In the genomic region with DNA sequence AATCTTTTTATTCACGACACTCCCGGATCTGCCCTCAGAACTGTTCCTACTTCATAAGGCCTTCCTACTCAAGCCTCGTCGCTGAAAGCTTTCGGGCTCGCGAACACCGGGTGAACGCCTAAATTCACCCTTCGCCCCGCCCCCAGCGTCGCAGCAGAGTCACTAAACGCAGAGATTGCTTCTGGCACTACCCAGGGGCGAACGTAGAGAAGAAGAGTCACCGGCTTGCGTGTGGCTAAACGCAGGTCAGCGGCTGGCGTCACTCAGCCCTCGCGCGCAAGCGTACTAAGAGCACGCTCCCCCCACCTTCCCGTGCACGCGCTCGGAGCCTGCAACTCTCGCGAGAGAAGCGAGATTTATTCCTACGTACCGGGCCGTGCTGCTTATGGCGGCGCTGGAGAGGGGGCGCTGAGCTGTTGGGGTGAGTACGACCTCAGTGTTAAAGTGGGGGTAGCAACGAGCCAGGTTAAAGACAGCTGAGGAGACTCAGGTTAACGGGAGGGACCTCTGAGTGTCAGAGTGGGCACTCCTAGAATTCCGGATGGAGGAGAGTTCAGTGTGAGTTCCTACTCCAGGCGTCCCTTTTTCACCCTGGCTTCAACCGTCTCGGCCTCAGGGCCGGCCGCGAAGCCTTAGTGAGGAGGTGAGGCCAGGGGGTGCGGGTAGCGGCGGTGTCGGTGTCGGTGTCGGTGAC, we compare ENCODE assay signal across 7 mouse cellular contexts. TPM values are rescaled to one million over a fixed set of nuclear protein-coding genes. Genes with fewer than 3 reads are reported as not detected.
DNase-seq lines count a peak whose midpoint lies in the region; ATAC-seq lines count a peak whose summit lies in the region.

A gene (plus strand): TSS at position 178 of the 694 bp plus-strand sequence.

- no peaks in the 10 kb centered on the region for H3K36me3 ChIP-seq in intestine, embryonic 16.5 days (ENCODE audit: control insufficient read depth, insufficient read depth, low read length)
- H3K36me3 ChIP-seq in midbrain, embryonic 11.5 days (ENCODE audit: control insufficient read depth, insufficient read depth, low read length), result no peaks in the 10 kb centered on the region

- H3K4me1 ChIP-seq in intestine, embryonic 16.5 days (ENCODE audit: control insufficient read depth, insufficient read depth, low read length), result peaks cover 9% of the 10 kb centered on the region
- peaks cover 3% of the 10 kb centered on the region; the same call in 1 of the 2 replicates for H3K4me1 ChIP-seq in midbrain, embryonic 11.5 days (ENCODE audit: control insufficient read depth, insufficient read depth, low read length)

- ATAC-seq in intestine, embryonic 16.5 days, result peak; percentile 93
- ATAC-seq in midbrain, embryonic 11.5 days (ENCODE audit: low FRiP score), result peak; percentile 95

- H3K27me3 ChIP-seq in intestine, embryonic 16.5 days (replicated peaks; ENCODE audit: control insufficient read depth, insufficient read depth, low read length), result no peaks in the 10 kb centered on the region
- no peaks in the 10 kb centered on the region for H3K27me3 ChIP-seq in midbrain, embryonic 11.5 days (ENCODE audit: control insufficient read depth, insufficient read depth, low read length)

- H3K9me3 ChIP-seq in intestine, embryonic 16.5 days (ENCODE audit: control insufficient read depth, low read length), result no peaks in the 10 kb centered on the region
- H3K9me3 ChIP-seq in midbrain, embryonic 11.5 days (ENCODE audit: control insufficient read depth, low read length), result no peaks in the 10 kb centered on the region

- under 1% methylated on average over 55 of the region's 55 CpGs for WGBS in intestine, embryonic 16.5 days
- WGBS in midbrain, embryonic 11.5 days, result under 1% methylated on average over 55 of the region's 55 CpGs

- H3K4me3 ChIP-seq in intestine, embryonic 16.5 days (ENCODE audit: low read length), result peak within 1 kb of the TSS; percentile 90
- H3K4me3 ChIP-seq in midbrain, embryonic 11.5 days (ENCODE audit: low read depth, low read length), result peak within 1 kb of the TSS; percentile 90

- H3K4me2 ChIP-seq in intestine, embryonic 16.5 days (ENCODE audit: low read depth, low read length), result peak within 1 kb of the TSS; percentile 66
- H3K4me2 ChIP-seq in midbrain, embryonic 11.5 days, result peak within 1 kb of the TSS; percentile 53

- peak within 1 kb of the TSS; percentile 96 for H3K27ac ChIP-seq in intestine, embryonic 16.5 days (ENCODE audit: low read length)
- H3K27ac ChIP-seq in midbrain, embryonic 11.5 days (ENCODE audit: low read depth, low read length), result peak within 1 kb of the TSS; percentile 93

- DNase-seq in adrenal gland, adult 8-10 months, result peak; percentile 98
- DNase-seq in embryo, embryonic 9.5 days (ENCODE audit: extremely low spot score), result peak; percentile 94
- DNase-seq in gastrocnemius, postnatal 4 days (ENCODE audit: low spot score in 2 of 2), result peak; percentile 92 to 96
- peak; percentile 97 to 98 for DNase-seq in left cerebral cortex, postnatal 36 days (ENCODE audit: low spot score in 2 of 2)
- DNase-seq in midbrain, embryonic 11.5 days (ENCODE audit: low spot score, missing footprints), result peak; percentile 100
- peak; percentile 99 for DNase-seq in skeletal muscle tissue, adult 2 months (ENCODE audit: low read depth, low spot score)

- intact Hi-C loops in left cerebral cortex, postnatal 36 days (cut with DNase I), result loop anchor here (1.0 kb wide), 1 partner anchor 25 kb away; a partner anchor contains a TSS

- H3K9ac ChIP-seq in intestine, embryonic 16.5 days (ENCODE audit: low read depth, low read length), result peak within 1 kb of the TSS; percentile 99
- peak within 1 kb of the TSS; percentile 99 for H3K9ac ChIP-seq in midbrain, embryonic 11.5 days (ENCODE audit: low read length)

RNA-seq across cellular contexts. Expression of the gene that starts here (rescaled TPM):
- total RNA-seq in adrenal gland, adult 8-10 months (2022), result 100 to 1,000 TPM; 349 to 384 (median 357) TPM
- 100 to 1,000 TPM; 357 to 376 TPM for total RNA-seq in gastrocnemius, postnatal 4 days (2021)
- polyA plus RNA-seq in intestine, embryonic 16.5 days (2015; fragmentation: Nextera tagmentation; extraction: Ambion mirVana), result 235 and 244 TPM in 2 replicates
- total RNA-seq in left cerebral cortex, postnatal 36 days (2021), result 100 to 1,000 TPM; 233 to 247 TPM
- 522 and 609 TPM in 2 replicates for polyA plus RNA-seq in midbrain, embryonic 11.5 days (2014; fragmentation: Nextera tagmentation; extraction: Ambion mirVana)

Comparison
In these comparisons a context has a peak if more than half of its experiments do, and no peak if none do; other contexts are left out.
1. Peak in every context shown above with its lines: DNase-seq, ATAC-seq, H3K4me3 ChIP-seq and H3K27ac ChIP-seq.